Mouse (Mus musculus): ENCODE measurements around the gene Tnip1. TPM values are rescaled to one million over a fixed set of nuclear protein-coding genes. Genes with fewer than 3 reads are reported as not detected.
A peak's percentile ranks its signal among the peaks of the same experiment; 100 is the strongest.

The Tnip1 gene
- total and polyA plus RNA-seq, 3 experiments, result 8.1 to 19.7 TPM; not detected in 1

DNA sequence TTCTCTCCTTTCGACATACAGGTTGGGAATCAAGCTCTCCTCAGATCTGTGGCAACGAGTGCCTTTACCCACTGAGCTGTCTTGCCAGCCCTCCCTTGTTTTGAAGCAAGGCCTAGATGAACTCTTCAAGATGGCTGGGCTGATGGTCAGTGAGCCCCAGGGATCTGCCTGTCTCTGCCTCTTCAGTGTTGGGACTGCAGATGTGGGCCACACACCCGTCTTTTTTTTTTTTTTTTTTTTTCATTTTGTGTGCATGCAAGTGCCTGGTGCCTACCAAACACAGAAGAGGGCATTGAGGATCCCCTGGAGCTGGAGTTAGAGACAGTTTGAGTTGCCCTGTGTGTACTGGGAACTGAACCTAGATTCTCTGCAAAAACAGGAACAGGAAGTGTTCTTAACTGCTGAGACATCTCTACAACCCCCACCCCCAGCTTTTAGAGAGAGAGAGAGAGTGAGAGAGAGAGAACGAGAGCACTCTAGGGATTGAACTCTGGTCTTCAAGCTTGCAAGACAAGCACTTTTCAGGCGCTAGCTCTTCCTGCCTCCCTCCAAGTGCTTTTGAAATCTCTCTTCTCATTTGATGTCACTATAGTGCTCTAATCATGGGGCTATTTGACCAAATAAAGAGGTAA lies 78.4 kb downstream of the Tnip1 start:
- no peak overlapping the region for H3K4me3 ChIP-seq (ENCODE audit: control insufficient read depth in 1 of 2, insufficient read depth in 1 of 2, low read depth in 2 of 2, low read length in 2 of 2)
- DNase-seq (ENCODE audit: low read depth, low spot score), result peak; percentile 91
- no peak for TF ChIP-seq USF1 (IDR thresholded peaks at IDR 0.05; ENCODE audit: low read depth, low read length)
- TF ChIP-seq MAZ (IDR thresholded peaks at IDR 0.05; ENCODE audit: low read depth, low read length), result peak; percentile 98
- peak; percentile 90 for TF ChIP-seq ETS1 (IDR thresholded peaks at IDR 0.05; ENCODE audit: low read depth, low read length)
- peak in 1 of 2 experiments; percentile 66; a peak in 2 of 4 replicates for TF ChIP-seq POLR2A (IDR thresholded peaks at IDR 0.05; ENCODE audit: control insufficient read depth in 1 of 2, insufficient read depth in 1 of 2, low read depth in 1 of 2, low read length in 2 of 2, poor library complexity in 1 of 2)
- peak; percentile 78 for TF ChIP-seq HCFC1 (IDR thresholded peaks at IDR 0.05; ENCODE audit: low read depth, low read length)
- TF ChIP-seq SMC3 (IDR thresholded peaks at IDR 0.05; ENCODE audit: low read depth, low read length), result peak; percentile 31
- TF ChIP-seq TBP (IDR thresholded peaks at IDR 0.05; ENCODE audit: low read depth, low read length), result peak; percentile 89
- TF ChIP-seq E2F4 (IDR thresholded peaks at IDR 0.05; ENCODE audit: borderline replicate concordance, low read depth, low read length), result no peak
- peak; percentile 82 for TF ChIP-seq GATA1 (IDR thresholded peaks at IDR 0.05; ENCODE audit: low read depth, low read length)
- peak; percentile 48 for TF ChIP-seq NELFE (IDR thresholded peaks at IDR 0.05; ENCODE audit: low read depth, low read length)
- no peak for TF ChIP-seq MAX (IDR thresholded peaks at IDR 0.05; ENCODE audit: low read length)
- peak; percentile 98 for TF ChIP-seq JUND (IDR thresholded peaks at IDR 0.05; ENCODE audit: low read depth, low read length)
- TF ChIP-seq CTCF (IDR thresholded peaks at IDR 0.05 in 2 of 3, conservative IDR thresholded peaks at IDR 0.05 in 1 of 3; ENCODE audit: control insufficient read depth in 1 of 3, insufficient read depth in 1 of 3, low read depth in 2 of 3, low read length in 3 of 3, poor library complexity in 1 of 3, severe bottlenecking in 1 of 3), result no peak; a peak in 1 of 6 replicates
- no peak for TF ChIP-seq ZC3H11A (IDR thresholded peaks at IDR 0.05; ENCODE audit: low read depth, low read length)
- peak; percentile 49; the same call in 1 of the 2 replicates for TF ChIP-seq BHLHE40 (IDR thresholded peaks at IDR 0.05; ENCODE audit: borderline replicate concordance, low read depth, low read length)
- no peak for TF ChIP-seq TAL1 (IDR thresholded peaks at IDR 0.05; ENCODE audit: low read length)
- TF ChIP-seq POLR2AphosphoS2 (IDR thresholded peaks at IDR 0.05; ENCODE audit: low read length), result no peak
- TF ChIP-seq MEF2A (IDR thresholded peaks at IDR 0.05; ENCODE audit: extremely low read depth, insufficient replicate concordance, low read depth, low read length, poor library complexity, severe bottlenecking), result no peak
- TF ChIP-seq EP300 (IDR thresholded peaks at IDR 0.05; ENCODE audit: low read depth in 1 of 2, low read length in 2 of 2), result peak; percentile 82 to 90
- no peak for TF ChIP-seq CHD1 (IDR thresholded peaks at IDR 0.05; ENCODE audit: low read depth, low read length)
- peak; percentile 53 for TF ChIP-seq MXI1 (IDR thresholded peaks at IDR 0.05; ENCODE audit: low read depth, low read length)
- TF ChIP-seq SIN3A (IDR thresholded peaks at IDR 0.05; ENCODE audit: low read length), result peak; percentile 90
- TF ChIP-seq ZNF384 (IDR thresholded peaks at IDR 0.05; ENCODE audit: low read depth, low read length), result peak; percentile 72
- TF ChIP-seq ELF1 (IDR thresholded peaks at IDR 0.05; ENCODE audit: low read depth, low read length), result peak; percentile 96
- TF ChIP-seq MYB (IDR thresholded peaks at IDR 0.05; ENCODE audit: low read depth, low read length), result no peak; the same call in 1 of the 2 replicates
- no peak for TF ChIP-seq NRF1 (IDR thresholded peaks at IDR 0.05; ENCODE audit: insufficient read depth, low read depth, low read length, poor library complexity, severe bottlenecking)
- TF ChIP-seq TCF12 (IDR thresholded peaks at IDR 0.05; ENCODE audit: low read depth, low read length), result peak; percentile 58
- TF ChIP-seq CHD2 (IDR thresholded peaks at IDR 0.05; ENCODE audit: low read length), result peak; percentile 82
- TF ChIP-seq RAD21 (IDR thresholded peaks at IDR 0.05; ENCODE audit: low read depth, low read length), result no peak
- no peak for TF ChIP-seq GABPA (IDR thresholded peaks at IDR 0.05; ENCODE audit: low read depth, low read length)
- TF ChIP-seq MAFK (IDR thresholded peaks at IDR 0.05; ENCODE audit: borderline replicate concordance, low read depth, low read length), result peak; percentile 63
- peak; percentile 83 for TF ChIP-seq RCOR1 (IDR thresholded peaks at IDR 0.05; ENCODE audit: low read depth, low read length)
- no peak for TF ChIP-seq ZKSCAN1 (IDR thresholded peaks at IDR 0.05; ENCODE audit: low read depth, low read length)
- peak; percentile 63; the same call in 1 of the 2 replicates for TF ChIP-seq MYC (IDR thresholded peaks at IDR 0.05; ENCODE audit: low read depth, low read length)
- no peak for TF ChIP-seq USF2 (IDR thresholded peaks at IDR 0.05; ENCODE audit: borderline replicate concordance in 1 of 2, insufficient read depth in 1 of 2, low read depth in 1 of 2, low read length in 2 of 2)
- no peak for TF ChIP-seq UBTF (IDR thresholded peaks at IDR 0.05; ENCODE audit: borderline replicate concordance, insufficient read depth, low read depth, low read length)
- no peak; the same call in 1 of the 2 replicates for TF ChIP-seq KAT2A (conservative IDR thresholded peaks at IDR 0.05; ENCODE audit: low read depth, low read length)

More for the DNA sequence above, 78.4 kb downstream of the Tnip1 start:
- Histone ChIP-seq H3K36me3 (ENCODE audit: control insufficient read depth in 1 of 2, insufficient read depth in 2 of 2, low read length in 2 of 2) (peaks cover 0 to 13% of the 10 kb centered on the region in 2 experiments; a peak in 2 of 4 replicates), H3K4me1 (ENCODE audit: control insufficient read depth in 1 of 2, insufficient read depth in 2 of 2, low read length in 2 of 2) (peaks cover 18 to 38% of the 10 kb centered on the region in 2 experiments), H3K27ac (ENCODE audit: control insufficient read depth, low read depth, low read length) (peak overlapping the region; percentile 44), H3K9ac (ENCODE audit: control insufficient read depth, low read depth, low read length, poor library complexity, severe bottlenecking) (peak overlapping the region; percentile 41), H3K9me3 (replicated peaks; ENCODE audit: insufficient read depth, low read length) (no peaks in the 10 kb centered on the region), H3K27me3 (ENCODE audit: control insufficient read depth in 1 of 2, insufficient read depth in 2 of 2, low read length in 2 of 2) (no peaks in the 10 kb centered on the region), H3K79me2 (ENCODE audit: control insufficient read depth, insufficient read depth, low read length, poor library complexity) (no peaks in the 10 kb centered on the region)
